Mouse (Mus musculus): Measurements from ENCODE around the gene Dnah6. TPM values are rescaled to one million over a fixed set of nuclear protein-coding genes. Genes with fewer than 3 reads are reported as not detected.

Dnah6 gene
- total and polyA plus RNA-seq, 3 experiments: under 0.01 to 0.06 (median 0.04) TPM

DNA sequence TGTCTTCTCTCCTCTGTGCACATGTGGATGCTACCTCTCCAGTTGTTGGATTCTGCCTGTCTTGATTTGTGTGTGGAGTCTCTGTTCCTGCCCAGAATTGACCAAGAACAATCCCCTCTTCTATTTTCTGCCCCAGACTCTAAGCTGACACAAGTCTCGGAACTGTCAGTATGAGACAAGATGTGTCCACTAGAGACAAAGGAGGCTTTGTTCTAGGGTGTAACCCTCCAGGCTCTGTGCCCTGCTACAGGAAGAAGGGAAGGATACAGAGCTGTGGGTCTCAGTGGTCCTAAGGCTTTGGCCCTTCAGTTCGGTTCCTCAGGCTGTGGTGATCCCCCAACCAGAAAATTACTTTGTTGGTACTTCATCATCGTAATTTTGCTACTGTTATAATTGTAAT, 251.7 kb downstream of the Dnah6 start:
- Histone ChIP-seq H3K9ac (ENCODE audit: insufficient read depth, low read depth) (no peak overlapping the region), H3K27ac (ENCODE audit: insufficient read depth, low read depth) (no peak overlapping the region), H3K4me2 (ENCODE audit: insufficient read depth, low read depth, poor library complexity, severe bottlenecking) (no peak overlapping the region), H3K4me3 (replicated peaks in 1 of 3; ENCODE audit: low read depth in 2 of 3, low read length in 2 of 3, poor library complexity in 1 of 3) (no peak overlapping the region), H3K79me2 (replicated peaks; ENCODE audit: control insufficient read depth, extremely low read depth, insufficient read depth, poor library complexity, severe bottlenecking) (no peaks in the 10 kb centered on the region), H3K36me3 (replicated peaks in 1 of 2; ENCODE audit: control insufficient read depth in 1 of 2, insufficient read depth in 1 of 2, low read length in 1 of 2) (no peaks in the 10 kb centered on the region), H3K4me1 (ENCODE audit: control insufficient read depth in 1 of 2, insufficient read depth in 2 of 2) (peaks cover 0 to 4% of the 10 kb centered on the region in 2 experiments; a peak in 1 of 4 replicates), H3K9me3 (replicated peaks; ENCODE audit: low read length) (no peaks in the 10 kb centered on the region), H3K27me3 (replicated peaks) (no peaks in the 10 kb centered on the region)
- TF ChIP-seq CHD1 (IDR thresholded peaks at IDR 0.05; ENCODE audit: low read depth, low read length) (no peak), ELF1 (IDR thresholded peaks at IDR 0.05; ENCODE audit: low read depth, low read length) (no peak), MAFK (IDR thresholded peaks at IDR 0.05; ENCODE audit: insufficient replicate concordance, low read length) (no peak)
- dilution Hi-C loops (cut with MboI; ENCODE audit: extremely low pct_ligation_motif_present, extremely low pct_unique_long_range_greater_than_20kb, low sequenced_read_pairs): no loop called here
- DNase-seq (ENCODE audit: extremely low read depth): no peak
- in situ Hi-C loops (cut with MboI; ENCODE audit: low pct_ligation_motif_present, low pct_unique_long_range_greater_than_20kb, low sequenced_read_pairs): no loop called here

Other genes with a start within 250 kb of the Dnah6 start
- 114 and 127 TPM in 2 replicates for gene Suclg1, start 26.7 kb upstream of the Dnah6 start, total RNA-seq (2012; rRNA removed)
- 112 and 116 TPM in 2 replicates for gene Suclg1, start 26.7 kb upstream of the Dnah6 start, total RNA-seq (2014; rRNA removed)
- gene Suclg1, start 26.7 kb upstream of the Dnah6 start, polyA plus RNA-seq (2012; ENCODE audit: insufficient read length, low read depth): 169 and 179 TPM in 2 replicates
- gene 4931417E11Rik, start 248.0 kb upstream of the Dnah6 start, total RNA-seq (2012; rRNA removed): not detected in 2 replicates
- gene 4931417E11Rik, start 248.0 kb upstream of the Dnah6 start, total RNA-seq (2014; rRNA removed): not detected in 2 replicates
- not detected in 2 replicates for gene 4931417E11Rik, start 248.0 kb upstream of the Dnah6 start, polyA plus RNA-seq (2012; ENCODE audit: insufficient read length, low read depth)